Mouse (Mus musculus): ENCODE results near the gene Coro2b.

Gene Coro2b

GRCm38 (mm10) chr9:62536655-62537631 is at the start of gene Coro2b:
Gene Coro2b, minus strand, starts transcription at chr9:62537044.
- DNase-seq, result peak; percentile 80 to 87

GRCm38 (mm10) chr9:62577558-62577957 is 40.7 kb upstream of the Coro2b start:
- peak in 1 of 2 experiments; percentile 21 for DNase-seq

- DNase-seq, result peak; percentile 31 to 53
These were observed 32.3 kb upstream of the Coro2b start for GRCm38 (mm10) chr9:62569121-62569520.

- DNase-seq, result no peak
These were observed 31.0 kb upstream of the Coro2b start for GRCm38 (mm10) chr9:62567818-62568217.

- DNase-seq, result no peak
These were observed 25.4 kb upstream of the Coro2b start for GRCm38 (mm10) chr9:62562236-62562635.

- no peak for DNase-seq
These were observed 23.6 kb upstream of the Coro2b start for GRCm38 (mm10) chr9:62560432-62560831.

- peak; percentile 80 to 84 for DNase-seq
These were observed 23.2 kb upstream of the Coro2b start for GRCm38 (mm10) chr9:62560006-62560405.

- no peak for DNase-seq
These were observed 22.6 kb upstream of the Coro2b start for GRCm38 (mm10) chr9:62559446-62559845.

GRCm38 (mm10) chr9:62558058-62558457 is 21.2 kb upstream of the Coro2b start:
- DNase-seq, result no peak

- DNase-seq, result no peak
These were observed 19.9 kb upstream of the Coro2b start for GRCm38 (mm10) chr9:62556748-62557147.

GRCm38 (mm10) chr9:62555258-62555856 is 18.5 kb upstream of the Coro2b start:
- peak; percentile 28 to 64 for DNase-seq

GRCm38 (mm10) chr9:62554606-62555005 is 17.8 kb upstream of the Coro2b start:
- DNase-seq, result no peak

GRCm38 (mm10) chr9:62553366-62553940 is 16.6 kb upstream of the Coro2b start:
- peak; percentile 58 to 88 for DNase-seq

- no peak for DNase-seq
These were observed 14.7 kb upstream of the Coro2b start for GRCm38 (mm10) chr9:62551531-62551930.

- peak; percentile 74 to 88 for DNase-seq
These were observed 13.8 kb upstream of the Coro2b start for GRCm38 (mm10) chr9:62550661-62551093.

- peak; percentile 86 to 93 for DNase-seq
These were observed 13.0 kb upstream of the Coro2b start for GRCm38 (mm10) chr9:62549809-62550208.

- no peak for DNase-seq
These were observed 10.6 kb upstream of the Coro2b start for GRCm38 (mm10) chr9:62547476-62547875.

- DNase-seq, result no peak
These were observed 8.0 kb upstream of the Coro2b start for GRCm38 (mm10) chr9:62544856-62545255.

- DNase-seq, result no peak
These were observed 7.0 kb upstream of the Coro2b start for GRCm38 (mm10) chr9:62543878-62544277.

GRCm38 (mm10) chr9:62541606-62542005 is 4.8 kb upstream of the Coro2b start:
- no peak for DNase-seq

- no peak for DNase-seq
These were observed 4.3 kb upstream of the Coro2b start for GRCm38 (mm10) chr9:62541182-62541581.

- no peak for DNase-seq
These were observed 3.9 kb upstream of the Coro2b start for GRCm38 (mm10) chr9:62540736-62541135.

GRCm38 (mm10) chr9:62540166-62540565 is 3.3 kb upstream of the Coro2b start:
- no peak for DNase-seq
